Mouse (Mus musculus) MEL (cell line): ENCODE data around the gene Sp6.

Experiments used
- CTCF ChIP-seq, 3 experiments: IDR thresholded peaks in 2 of 3; conservative IDR thresholded peaks in 1 of 3; 2 replicates each; pipeline ENCODE4 v1.5.1; 2011 to 2012; ENCODE audit warnings: low read length in 3 of 3, low read depth in 2 of 3, mild to moderate bottlenecking in 2 of 3, improper control_type of control experiment in 1 of 3, inconsistent platforms in 1 of 3, mixed read lengths in 1 of 3, moderate library complexity in 1 of 3; ENCODE audit not compliant: control insufficient read depth in 1 of 3, insufficient read depth in 1 of 3, poor library complexity in 1 of 3, severe bottlenecking in 1 of 3
- NRF1 ChIP-seq: IDR thresholded peaks from 2 replicates; pipeline ENCODE4 v1.6.1; 2014; ENCODE audit warnings: low read depth, mild to moderate bottlenecking, inconsistent platforms, low read length, improper control_type of control experiment, moderate library complexity; ENCODE audit not compliant: poor library complexity, insufficient read depth, severe bottlenecking
- POLR2A ChIP-seq, 2 experiments: IDR thresholded peaks; 2 replicates each; pipeline ENCODE4 v1.6.1; 2011 to 2012; ENCODE audit warnings: low read length in 2 of 2, mild to moderate bottlenecking in 2 of 2, control low read depth in 1 of 2, improper control_type of control experiment in 1 of 2, low read depth in 1 of 2, moderate library complexity in 1 of 2; ENCODE audit not compliant: control insufficient read depth in 1 of 2, insufficient read depth in 1 of 2, poor library complexity in 1 of 2
- ZNF384 ChIP-seq: IDR thresholded peaks from 2 replicates; pipeline ENCODE4 v1.6.1; 2012; ENCODE audit warnings: low read depth, mild to moderate bottlenecking, inconsistent platforms, low read length, improper control_type of control experiment

DNA sequence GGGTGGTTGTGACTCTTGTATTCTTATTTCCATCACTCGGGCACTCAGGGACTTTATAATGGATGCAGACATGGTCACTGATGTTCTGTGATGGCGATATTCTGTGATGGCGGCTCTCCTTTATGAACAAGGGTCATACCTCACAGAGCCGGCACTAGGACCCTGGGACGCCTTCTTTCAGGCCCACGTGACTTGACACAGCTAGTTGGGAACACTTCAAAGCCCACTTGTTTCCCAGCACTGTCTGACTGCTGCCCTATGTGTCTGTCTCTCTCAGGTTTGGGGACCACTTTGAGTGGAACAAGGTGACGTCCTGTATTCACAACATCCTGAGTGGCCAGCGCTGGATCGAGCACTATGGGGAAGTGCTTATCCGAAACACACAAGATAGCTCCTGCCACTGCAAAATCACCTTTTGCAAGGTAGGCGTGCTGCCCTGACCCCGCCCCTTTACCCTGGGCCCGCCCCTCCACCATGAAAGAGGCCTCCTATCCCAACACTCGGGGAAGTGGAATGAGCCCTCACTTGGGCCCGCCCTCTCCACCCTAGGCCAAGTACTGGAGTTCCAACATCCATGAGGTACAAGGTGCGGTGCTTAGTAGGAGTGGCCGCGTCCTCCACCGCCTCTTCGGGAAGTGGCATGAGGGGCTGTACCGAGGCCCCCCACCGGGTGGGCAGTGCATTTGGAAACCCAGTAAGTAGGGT is 53.6 kb downstream of the Sp6 start:
- TF ChIP-seq CTCF (IDR thresholded peaks at IDR 0.05 in 2 of 3, conservative IDR thresholded peaks at IDR 0.05 in 1 of 3; ENCODE audit: control insufficient read depth in 1 of 3, insufficient read depth in 1 of 3, low read depth in 2 of 3, low read length in 3 of 3, poor library complexity in 1 of 3, severe bottlenecking in 1 of 3): no peak
- no peak for TF ChIP-seq ZNF384
- TF ChIP-seq NRF1: no peak
- no peak for TF ChIP-seq POLR2A (IDR thresholded peaks at IDR 0.05; ENCODE audit: control insufficient read depth in 1 of 2, insufficient read depth in 1 of 2, low read depth in 1 of 2, low read length in 2 of 2, poor library complexity in 1 of 2)
